Mouse (Mus musculus) erythroblast, adult 5-6 weeks (primary cell): Measurements from ENCODE around the gene Snx10. TPM values are rescaled to one million over a fixed set of nuclear protein-coding genes. Genes with fewer than 3 reads are reported as not detected.

ENCODE experiments used
- ATAC-seq: replicated peaks from 2 replicates; pipeline ENCODE4 v1.8.0; 2016; ENCODE audit warnings: moderate number of reproducible peaks, mild to moderate bottlenecking, moderate TSS enrichment, inconsistent platforms; ENCODE audit not compliant: poor library complexity, low FRiP score, severe bottlenecking
- total RNA-seq, 2 experiments: library from RNA; stranded (forward) in 1 of 2; stranded (reverse) in 1 of 2; fragments of 150-400 nt in 1 of 2; fragments of 200-764, 138-1000 nt in 1 of 2; gene quantifications; 2 replicates each; pipeline versions ENCODE4 v1.2.3 to v1.2.4; 2015 to 2017; ENCODE audit warnings: low replicate concordance in 2 of 2

Gene Snx10
- total RNA-seq, 2 experiments from 2014 or later = 15.3 to 21.7 TPM

DNA sequence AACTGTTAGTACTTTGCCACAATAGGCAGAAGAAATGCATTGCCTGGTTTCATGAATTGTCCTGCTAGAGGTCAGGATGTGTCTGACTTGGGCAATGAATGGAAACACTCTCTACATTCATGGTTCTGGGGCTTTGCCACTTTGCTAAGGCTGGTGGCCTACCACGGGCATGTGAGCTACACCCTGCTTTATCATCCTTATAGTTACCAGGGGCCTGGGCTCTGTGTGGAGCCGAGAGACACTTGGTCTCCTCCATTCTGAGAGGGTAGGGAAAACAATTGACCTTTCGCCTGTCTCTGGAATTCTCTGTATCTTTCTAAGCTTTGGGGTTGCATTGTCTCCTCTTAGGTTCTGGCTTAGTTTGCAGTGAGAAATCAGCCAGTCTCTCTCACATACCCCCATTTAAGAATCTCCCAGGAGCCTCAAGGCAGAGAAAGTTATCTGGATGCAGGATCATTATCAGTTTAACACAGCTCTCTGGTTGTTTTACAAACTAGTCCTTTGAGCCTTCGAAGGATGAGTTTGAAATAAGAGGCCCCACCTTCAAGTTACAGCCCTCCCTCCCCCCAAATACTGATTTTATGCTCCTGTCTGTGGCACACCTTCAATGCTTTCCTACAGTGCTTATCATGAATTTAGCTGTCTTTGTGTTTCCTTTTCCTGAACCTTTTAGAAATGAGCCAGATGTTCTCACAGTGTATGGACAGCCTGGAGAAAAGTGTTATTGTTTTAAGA is 109.4 kb downstream of the Snx10 start:
- no peak for ATAC-seq

DNA sequence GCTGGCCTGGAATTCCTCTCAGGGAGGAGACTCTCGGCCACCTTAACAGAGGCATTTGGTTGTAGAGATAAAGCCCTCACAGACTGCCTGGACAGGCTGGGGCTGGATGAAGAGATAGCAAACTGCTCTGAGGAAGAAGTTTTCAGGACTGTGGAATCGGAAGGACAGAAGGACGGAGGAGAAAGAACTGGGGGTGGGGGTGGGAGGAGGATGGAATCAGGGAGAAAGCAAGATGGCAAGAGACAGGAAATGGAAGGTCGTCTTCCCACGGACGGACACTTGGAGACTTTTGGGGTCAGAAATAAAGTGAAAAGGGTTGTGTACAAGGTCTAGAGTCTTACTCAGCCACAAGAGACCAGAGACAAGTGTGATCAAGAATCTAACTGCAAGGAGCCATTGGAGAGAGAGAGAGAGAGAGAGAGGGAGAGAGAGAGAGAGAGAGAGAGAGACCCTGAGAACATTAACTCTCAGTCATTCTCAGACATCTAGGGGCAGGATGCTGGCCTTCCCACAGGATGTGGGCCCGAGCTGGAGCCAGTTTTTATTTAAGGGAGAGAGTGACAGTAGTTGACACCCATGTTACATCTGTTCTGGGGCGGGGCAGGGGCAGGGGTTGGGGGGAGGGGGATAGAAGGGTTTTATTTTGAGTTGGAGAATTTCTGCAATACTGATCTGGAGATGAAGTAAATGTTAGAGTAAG is 110.1 kb downstream of the Snx10 start:
- no peak for ATAC-seq

DNA sequence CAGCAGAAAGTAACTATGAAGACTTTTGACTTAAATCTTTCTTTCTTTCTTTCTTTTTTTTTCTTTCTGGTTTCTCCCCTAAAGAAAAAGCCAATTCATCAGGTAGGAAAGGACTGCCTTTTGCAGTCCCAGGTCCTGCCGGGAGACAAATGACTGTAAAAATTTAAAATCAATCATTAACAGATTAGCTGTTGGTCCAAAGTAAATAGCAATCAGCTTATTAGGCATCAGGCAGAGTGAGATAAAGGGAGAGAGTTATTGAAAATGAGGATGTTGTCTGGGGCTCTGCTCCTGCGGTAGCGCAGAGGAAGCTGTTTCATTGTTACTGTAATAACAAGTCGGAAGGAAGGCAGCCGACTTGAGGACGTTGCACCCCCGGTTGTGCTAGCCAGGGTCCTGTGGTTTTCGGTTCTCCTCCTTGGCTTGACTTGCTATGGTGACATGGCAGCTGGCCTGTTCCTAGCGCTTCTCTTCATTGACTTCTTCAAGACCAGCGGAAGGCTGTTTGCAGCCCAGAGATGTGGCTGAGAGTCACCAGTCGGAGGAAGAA is 112.4 kb downstream of the Snx10 start:
- ATAC-seq = no peak

Other genes with a start within 250 kb of the Snx10 start
- 0.42 TPM in 1 of 2 replicates, not detected in the other for gene Nfe2l3, start 91.2 kb upstream of the Snx10 start, total RNA-seq (2015; ENCODE audit: low replicate concordance)
- not detected in 2 replicates for gene Nfe2l3, start 91.2 kb upstream of the Snx10 start, total RNA-seq (2017; ENCODE audit: low replicate concordance)
- gene Hnrnpa2b1, start 54.0 kb upstream of the Snx10 start, total RNA-seq (2015; ENCODE audit: low replicate concordance) = 435 and 484 TPM in 2 replicates
- 397 and 928 TPM in 2 replicates for gene Hnrnpa2b1, start 54.0 kb upstream of the Snx10 start, total RNA-seq (2017; ENCODE audit: low replicate concordance)
- gene Cbx3, start 53.5 kb upstream of the Snx10 start, total RNA-seq (2015; ENCODE audit: low replicate concordance) = 84.6 and 122 TPM in 2 replicates
- 119 and 148 TPM in 2 replicates for gene Cbx3, start 53.5 kb upstream of the Snx10 start, total RNA-seq (2017; ENCODE audit: low replicate concordance)